Mouse (Mus musculus): ENCODE data around the gene Rps6ka5. TPM values are rescaled to one million over a fixed set of nuclear protein-coding genes. Genes with fewer than 3 reads are reported as not detected.

The Rps6ka5 gene
- total RNA-seq (2021) = 10 to 100 TPM; 20.2 to 24.6 TPM

DNA sequence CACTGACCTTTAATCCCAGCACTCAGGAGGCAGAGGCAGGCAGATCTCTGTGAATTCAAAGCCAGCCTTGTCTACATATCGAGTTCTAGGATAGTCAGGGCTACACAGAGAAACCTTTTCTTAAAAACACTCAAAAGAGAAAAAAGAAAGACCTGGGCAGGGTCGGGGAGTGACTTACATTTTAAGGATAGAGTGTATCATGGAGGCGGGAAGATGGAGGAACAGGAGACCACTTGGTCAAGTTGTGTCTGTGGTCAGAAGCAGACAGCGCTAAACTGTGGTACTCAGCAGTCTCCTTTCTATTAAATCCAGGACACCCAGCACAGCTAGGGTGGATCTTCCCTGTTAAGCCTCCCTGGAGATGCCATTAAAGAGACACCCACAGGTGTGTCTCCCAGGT, at the start of gene Rps6ka5:
Gene Rps6ka5 (minus strand): TSS at position 333 of the 400 bp plus-strand sequence.
- no peak for DNase-seq (ENCODE audit: low spot score in 2 of 2)
- intact Hi-C loops (cut with DNase I) = loop anchor here (5.0 to 10.0 kb wide), 2 partner anchors 51 to 92 kb away; partner anchors contain the start of gene Dglucy

DNA sequence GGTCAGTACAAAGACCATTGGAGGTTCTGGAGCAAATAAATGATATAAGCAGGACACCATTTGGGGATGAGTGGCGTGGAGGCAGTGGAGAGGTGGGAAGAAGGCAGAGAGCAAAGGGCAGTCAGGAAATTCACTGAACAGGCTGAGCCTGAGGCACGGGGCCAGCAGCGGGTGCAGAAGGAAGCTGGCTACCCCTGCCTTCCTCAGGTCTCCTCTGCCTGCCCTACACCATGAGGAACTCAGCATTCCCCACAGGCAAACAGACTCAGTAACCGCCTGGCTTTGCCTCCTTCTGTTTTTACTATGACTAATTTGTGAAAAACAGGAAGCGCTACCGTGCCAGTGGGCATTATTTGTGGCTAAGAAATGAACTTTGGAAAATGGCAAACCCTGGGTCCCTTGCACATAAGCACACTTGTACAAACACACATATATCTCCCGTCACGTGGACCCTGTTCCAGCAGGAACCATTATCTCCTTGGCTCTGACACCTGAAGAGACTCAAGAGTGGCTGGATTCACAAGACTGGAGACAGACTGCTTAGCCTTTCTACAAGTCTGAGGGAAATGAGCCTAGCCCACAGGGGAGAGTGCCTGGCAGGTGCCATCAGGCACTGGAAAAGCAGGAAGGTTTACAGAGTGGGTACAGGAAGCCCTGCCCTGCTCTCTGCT, 49.3 kb upstream of the Rps6ka5 start:
- intact Hi-C loops (cut with DNase I) = loop anchor here (5.0 kb wide), 1 partner anchor 49 kb away; the partner anchor contains the start of gene Rps6ka5
- DNase-seq (ENCODE audit: low spot score in 2 of 2) = no peak

DNA sequence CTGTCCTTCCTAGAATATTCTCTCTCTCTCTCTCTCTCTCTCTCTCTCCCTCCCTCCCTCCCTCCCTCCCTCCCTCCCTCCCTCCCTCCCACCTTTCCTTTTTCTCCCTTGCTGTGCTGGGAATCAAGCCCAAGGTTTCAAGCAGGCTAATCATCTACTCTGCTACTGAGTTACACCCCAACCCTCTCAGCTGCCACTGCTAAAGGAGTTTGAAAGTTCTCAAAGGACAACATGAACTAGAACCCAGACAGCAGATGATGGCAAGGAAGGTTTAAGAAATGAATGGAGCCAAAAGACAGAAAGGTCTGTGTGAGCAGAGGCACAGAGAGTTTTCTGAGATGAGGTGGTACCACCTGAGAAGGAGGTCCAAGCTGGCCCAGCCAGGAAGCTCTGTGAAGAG, 48.5 kb upstream of the Rps6ka5 start:
- intact Hi-C loops (cut with DNase I) = loop anchor here (5.0 kb wide), 1 partner anchor 48 kb away; the partner anchor contains the start of gene Rps6ka5
- DNase-seq (ENCODE audit: low spot score in 2 of 2) = no peak

DNA sequence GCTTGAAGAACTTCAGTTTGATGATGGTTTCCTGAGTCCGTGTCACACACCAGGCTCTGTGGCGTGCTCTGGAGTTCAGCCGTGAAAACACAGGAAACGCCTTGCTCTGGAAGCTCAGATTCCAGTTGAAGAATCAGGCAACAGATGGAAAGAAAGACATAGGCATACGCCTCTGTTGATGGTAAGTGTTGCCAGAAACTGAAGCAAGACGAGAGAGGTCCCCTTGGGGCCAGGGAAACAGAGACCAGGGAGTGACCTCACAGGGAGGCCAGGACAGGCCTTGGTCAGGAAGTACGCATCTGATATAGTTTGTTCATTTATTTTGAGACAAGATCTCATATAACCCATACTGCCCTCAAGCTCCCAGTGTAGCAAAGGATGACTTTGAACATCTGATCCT, 48.0 kb upstream of the Rps6ka5 start:
- intact Hi-C loops (cut with DNase I) = loop anchor here (5.0 kb wide), 1 partner anchor 47 kb away; the partner anchor contains the start of gene Rps6ka5
- no peak for DNase-seq (ENCODE audit: low spot score in 2 of 2)

DNA sequence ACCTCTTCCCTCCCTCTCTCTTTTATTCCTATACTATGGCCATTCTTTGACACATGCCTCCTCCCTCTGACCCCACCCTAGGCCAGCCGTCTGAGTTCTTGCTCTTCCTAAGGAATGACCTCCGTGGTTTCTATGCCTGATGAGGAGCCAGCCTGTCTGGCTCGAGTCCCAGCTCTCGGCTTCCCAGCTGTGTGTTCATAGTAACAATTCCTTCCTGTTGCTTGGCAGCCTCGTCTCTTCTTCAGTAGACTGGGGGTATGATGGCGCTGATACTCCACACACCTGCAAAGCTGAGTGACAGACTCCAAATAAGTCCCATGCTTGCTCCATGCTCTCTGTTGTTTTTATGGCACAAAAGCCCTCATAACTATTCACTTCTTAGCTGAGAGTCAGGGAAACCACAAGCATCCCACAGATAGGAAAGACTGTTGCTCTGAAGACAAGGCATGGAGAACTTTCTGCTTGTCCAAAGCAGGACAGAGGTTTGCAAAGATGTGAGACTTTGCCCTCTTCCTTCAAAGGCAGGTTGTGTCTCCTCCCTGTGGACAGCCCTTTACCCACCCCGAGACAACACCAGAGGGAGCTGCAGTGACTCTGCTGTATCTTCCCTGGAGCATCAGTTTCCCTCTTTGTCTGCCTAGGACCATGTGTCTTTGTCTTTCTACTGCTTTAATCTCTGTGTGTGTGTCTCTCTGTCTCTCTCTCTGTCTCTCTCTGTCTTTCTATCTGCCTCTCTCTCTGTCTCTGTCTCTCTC, 45.6 kb upstream of the Rps6ka5 start:
- intact Hi-C loops (cut with DNase I) = loop anchor here (1.0 kb wide), 1 partner anchor 69 kb away; no protein-coding TSS in a partner anchor
- DNase-seq (ENCODE audit: low spot score in 2 of 2) = peak in 1 of 2 experiments; percentile 49

GRCm38 (mm10) chr12:100770765-100771164, 44.0 kb upstream of the Rps6ka5 start:
- intact Hi-C loops (cut with DNase I) = no loop called here
- no peak for DNase-seq (ENCODE audit: low spot score in 2 of 2)

GRCm38 (mm10) chr12:100769871-100770270, 43.1 kb upstream of the Rps6ka5 start:
- DNase-seq (ENCODE audit: low spot score in 2 of 2) = no peak

DNA sequence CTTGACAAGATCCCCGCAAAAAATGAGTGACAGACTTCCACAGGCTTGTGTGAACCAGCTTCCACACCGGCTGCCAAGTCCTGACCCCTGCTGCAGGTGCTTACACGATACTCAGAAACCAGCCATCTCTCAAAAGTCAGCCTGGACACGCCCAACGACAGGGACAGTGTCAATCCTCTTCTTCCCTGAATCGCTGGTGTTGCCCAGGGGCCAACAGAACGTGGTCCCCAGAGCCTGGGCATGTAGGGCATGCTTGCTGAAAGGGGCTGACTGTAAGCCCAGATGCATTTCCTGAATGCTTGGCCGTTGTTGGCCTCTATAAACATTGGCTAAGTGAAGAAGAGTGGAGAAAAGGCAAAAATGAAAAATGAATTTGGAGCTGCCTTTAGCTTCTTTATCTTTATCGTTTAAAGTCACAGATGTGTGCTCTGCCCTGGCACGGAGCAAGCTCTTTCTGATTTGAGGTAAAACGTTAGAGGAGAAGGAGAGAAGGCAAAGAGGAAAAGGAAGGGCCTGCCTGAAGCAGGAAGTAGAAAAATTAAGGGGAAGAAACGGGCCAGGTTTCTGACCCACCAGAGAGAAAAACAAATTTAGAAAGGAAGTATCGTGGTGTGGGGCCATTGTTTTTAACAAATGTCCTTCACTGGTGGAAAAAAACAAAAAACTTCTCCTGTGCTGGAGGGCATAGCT, 37.7 kb upstream of the Rps6ka5 start:
- intact Hi-C loops (cut with DNase I) = no loop called here
- DNase-seq (ENCODE audit: low spot score in 2 of 2) = no peak

More at GRCm38 (mm10) chr12:100769871-100770270, 43.1 kb upstream of the Rps6ka5 start:
- intact Hi-C loops (cut with DNase I) = no loop called here

DNA sequence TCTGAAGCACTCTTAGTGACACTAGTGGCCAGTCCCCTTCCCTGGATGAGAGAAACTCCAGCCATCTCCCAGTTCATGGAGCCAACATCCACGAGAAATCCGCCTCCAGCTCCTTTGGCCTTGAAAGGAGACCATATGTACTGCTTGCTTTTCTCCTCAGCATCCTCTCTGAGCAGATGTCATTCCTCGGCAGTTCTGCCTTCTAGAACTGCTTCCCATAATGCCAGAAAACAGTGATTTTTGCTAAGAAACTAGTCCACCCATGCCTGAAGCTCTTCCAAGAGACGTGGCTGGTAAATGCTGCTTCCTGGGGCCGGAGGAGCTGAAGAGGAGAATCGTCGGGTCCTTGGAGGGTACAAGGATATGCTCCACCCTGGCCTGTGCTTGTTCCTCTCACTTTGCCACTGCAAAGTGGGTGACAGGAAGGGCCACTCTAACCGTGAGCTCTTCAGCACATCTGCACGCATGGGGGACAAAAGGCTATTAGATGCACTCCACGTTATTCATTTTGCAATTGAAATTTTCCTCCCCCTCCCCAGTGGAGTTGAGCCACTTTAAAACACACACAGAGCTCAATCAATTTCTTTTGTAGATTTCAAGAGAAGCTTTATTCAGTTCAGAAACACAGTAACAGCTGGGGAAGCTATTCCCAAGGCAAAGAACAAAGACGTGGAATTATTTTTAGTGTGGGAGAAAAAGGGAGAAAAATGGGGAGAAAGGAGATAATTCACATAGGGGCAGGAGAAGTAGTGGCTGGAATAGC, 36.1 kb upstream of the Rps6ka5 start:
- intact Hi-C loops (cut with DNase I) = no loop called here
- peak; percentile 37 to 61 for DNase-seq (ENCODE audit: low spot score in 2 of 2)

GRCm38 (mm10) chr12:100757427-100757826, 30.6 kb upstream of the Rps6ka5 start:
- intact Hi-C loops (cut with DNase I) = no loop called here
- no peak for DNase-seq (ENCODE audit: low spot score in 2 of 2)

DNA sequence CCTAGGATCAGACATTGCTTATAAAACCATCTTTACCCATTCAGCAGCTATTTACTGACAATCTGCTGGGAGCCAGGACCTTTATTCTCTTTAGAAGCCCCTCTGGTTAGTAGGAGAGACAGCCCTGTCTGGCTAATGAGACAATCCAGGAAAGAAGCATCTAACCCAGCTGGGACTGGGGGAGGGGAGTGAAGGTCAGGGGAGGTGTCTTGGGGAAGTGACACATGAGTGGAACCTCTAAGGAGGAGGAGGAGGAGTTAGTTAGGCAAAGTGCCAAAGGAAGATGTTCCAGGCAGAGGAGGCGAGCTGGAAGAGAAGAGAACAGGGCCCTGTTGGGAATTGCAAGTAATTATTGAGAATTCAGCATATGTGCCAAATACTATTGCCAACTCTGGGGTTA, 26.9 kb upstream of the Rps6ka5 start:
- no peak for DNase-seq (ENCODE audit: low spot score in 2 of 2)
- intact Hi-C loops (cut with DNase I) = no loop called here

DNA sequence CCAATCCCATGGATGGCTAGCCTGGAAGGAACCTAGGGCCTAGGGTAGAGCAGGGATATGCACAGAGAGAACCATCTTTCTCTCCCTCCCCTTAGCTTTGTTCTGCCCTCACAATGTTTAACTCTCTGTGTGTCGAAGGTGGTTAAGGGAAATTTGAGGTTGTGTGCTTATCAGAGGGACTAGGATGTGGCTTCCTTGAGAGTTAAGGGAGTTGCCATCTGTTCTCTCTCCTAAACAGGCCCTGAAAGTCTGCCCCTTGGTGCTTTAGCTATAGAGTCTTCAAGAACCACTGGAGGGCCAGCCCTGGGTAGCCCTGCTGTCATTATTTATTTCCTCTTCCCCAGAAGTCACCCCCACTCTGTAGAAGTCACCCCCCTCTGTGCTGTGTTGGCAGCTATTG, 26.2 kb upstream of the Rps6ka5 start:
- no peak for DNase-seq (ENCODE audit: low spot score in 2 of 2)
- intact Hi-C loops (cut with DNase I) = no loop called here

DNA sequence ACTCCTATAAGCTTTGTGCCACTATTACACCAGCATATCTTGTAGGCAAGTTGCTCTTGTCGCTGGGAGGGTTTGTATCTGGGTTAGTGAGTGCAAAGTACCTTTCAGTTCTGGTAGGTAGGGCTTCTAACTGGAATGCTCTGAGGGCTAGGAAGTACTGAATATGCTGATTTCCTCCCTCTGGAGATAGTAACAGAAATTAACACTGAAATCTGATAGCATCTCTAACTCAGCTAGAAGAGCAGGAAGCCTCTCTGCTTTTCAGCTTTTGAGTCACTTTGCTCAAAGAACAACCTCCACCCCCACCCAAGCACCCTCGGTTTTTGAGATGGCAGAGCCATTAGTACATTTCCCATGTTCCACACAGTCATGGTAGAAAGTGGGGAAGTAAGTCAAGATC, 15.7 kb upstream of the Rps6ka5 start:
- no peak for DNase-seq (ENCODE audit: low spot score in 2 of 2)
- intact Hi-C loops (cut with DNase I) = no loop called here

DNA sequence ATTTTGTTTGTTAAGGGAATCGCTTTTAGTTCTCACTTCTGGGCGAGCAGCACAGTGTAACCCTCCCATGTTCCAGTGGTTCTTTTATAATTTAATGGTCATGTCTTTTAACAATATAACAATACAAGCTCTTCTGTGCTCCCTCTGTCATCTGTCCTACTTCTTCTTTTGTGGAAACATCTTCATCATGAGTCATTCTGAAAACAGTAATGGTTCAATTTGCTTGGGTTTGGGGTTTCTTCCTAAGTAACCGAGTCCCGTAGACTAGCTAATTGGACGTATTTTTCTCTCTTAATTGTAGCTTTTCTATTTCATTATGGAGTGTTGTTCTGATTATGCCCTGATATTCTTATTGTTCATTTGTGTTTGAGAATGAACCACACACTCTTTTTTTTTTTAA, 13.5 kb upstream of the Rps6ka5 start:
- DNase-seq (ENCODE audit: low spot score in 2 of 2) = no peak
- intact Hi-C loops (cut with DNase I) = no loop called here

DNA sequence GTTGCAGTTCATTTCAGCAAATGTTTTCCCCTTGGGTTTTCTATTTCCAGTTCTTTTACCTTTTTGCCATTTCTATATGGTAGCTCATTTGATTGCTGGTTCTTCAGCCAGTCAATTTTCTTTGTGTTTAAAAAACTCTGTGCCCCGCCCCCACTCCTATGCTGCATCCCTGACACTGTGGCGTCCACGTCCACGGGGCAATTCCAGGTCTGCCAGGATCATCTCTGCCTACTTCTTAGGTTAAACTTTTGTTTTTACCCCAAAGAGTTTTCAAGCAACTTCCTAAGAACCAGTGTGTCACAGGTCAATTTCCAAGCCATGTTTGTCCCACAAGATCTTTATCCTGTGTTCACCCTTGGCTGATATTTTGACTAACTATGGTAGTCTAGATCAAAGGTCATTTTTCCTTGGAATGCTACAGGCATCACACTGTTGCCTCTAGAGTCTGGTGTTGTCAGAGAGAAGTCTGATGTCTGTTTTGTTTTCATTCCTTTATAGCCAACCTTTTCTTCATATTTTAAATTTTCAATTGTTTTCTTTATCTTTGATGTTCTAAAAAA, 12.3 kb upstream of the Rps6ka5 start:
- intact Hi-C loops (cut with DNase I) = no loop called here
- DNase-seq (ENCODE audit: low spot score in 2 of 2) = no peak

- DNase-seq (ENCODE audit: low spot score in 2 of 2) = no peak
- intact Hi-C loops (cut with DNase I) = no loop called here
Observed at GRCm38 (mm10) chr12:100738498-100738897, 11.7 kb upstream of the Rps6ka5 start.

DNA sequence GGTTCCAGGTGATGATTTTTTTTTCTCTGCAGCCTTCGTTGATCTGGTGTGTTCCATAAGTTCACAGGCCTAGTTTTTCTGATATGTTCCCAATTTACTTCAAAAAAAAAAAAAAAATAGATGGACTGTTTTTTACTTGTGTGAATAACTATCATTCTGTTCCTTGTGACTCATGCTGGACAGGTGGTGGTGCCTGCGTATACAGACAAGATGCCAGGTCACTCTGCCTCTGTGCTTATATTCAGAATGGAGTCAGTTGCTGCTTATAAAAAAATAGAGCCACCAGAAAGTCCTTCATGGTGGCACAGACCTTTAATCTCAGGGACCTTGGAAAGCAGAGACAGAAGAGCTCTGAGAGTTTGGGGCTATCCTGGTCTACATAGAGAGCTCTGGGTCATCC, 8.8 kb upstream of the Rps6ka5 start:
- DNase-seq (ENCODE audit: low spot score in 2 of 2) = no peak
- intact Hi-C loops (cut with DNase I) = no loop called here

- intact Hi-C loops (cut with DNase I) = no loop called here
- no peak for DNase-seq (ENCODE audit: low spot score in 2 of 2)
Observed at GRCm38 (mm10) chr12:100735156-100735555, 8.4 kb upstream of the Rps6ka5 start.

All from left cerebral cortex, postnatal 36 days (tissue).